Mouse (Mus musculus) lung, postnatal 25 days (tissue): ENCODE data around the gene Hdx.

Source experiments
- DNase-seq: peaks from one replicate; pipeline ENCODE4 v3.0.0; 2022; ENCODE audit warnings: low spot score

Gene Hdx

GRCm38 (mm10) chrX:111696356-111697282 lies at the start of gene Hdx:
TSS of gene Hdx (minus strand) at chrX:111697079.
- peak; percentile 68 for DNase-seq

GRCm38 (mm10) chrX:111685665-111686064 lies 11.2 kb downstream of the Hdx start:
- no peak for DNase-seq

GRCm38 (mm10) chrX:111671685-111672084 lies 25.2 kb downstream of the Hdx start:
- DNase-seq = no peak

DNA sequence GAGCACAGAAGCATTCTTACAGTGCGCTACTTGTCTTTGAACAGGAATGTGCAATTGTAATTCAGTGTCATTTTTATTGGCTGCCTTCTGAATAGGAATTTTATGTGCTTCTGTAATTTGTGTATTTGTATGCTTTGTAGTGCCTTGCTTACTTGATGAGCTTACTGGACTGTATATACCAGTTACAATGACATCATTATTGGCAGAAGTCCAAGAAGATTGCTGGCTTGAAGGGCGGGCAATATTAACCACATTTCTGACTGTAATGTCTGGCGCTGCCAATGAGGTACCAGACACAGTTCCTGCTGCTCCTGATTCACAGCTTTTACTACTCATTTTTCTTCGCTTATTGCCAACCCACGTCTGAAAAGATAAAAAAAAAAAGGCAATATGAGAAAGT lies 36.5 kb downstream of the Hdx start:
- no peak for DNase-seq

DNA sequence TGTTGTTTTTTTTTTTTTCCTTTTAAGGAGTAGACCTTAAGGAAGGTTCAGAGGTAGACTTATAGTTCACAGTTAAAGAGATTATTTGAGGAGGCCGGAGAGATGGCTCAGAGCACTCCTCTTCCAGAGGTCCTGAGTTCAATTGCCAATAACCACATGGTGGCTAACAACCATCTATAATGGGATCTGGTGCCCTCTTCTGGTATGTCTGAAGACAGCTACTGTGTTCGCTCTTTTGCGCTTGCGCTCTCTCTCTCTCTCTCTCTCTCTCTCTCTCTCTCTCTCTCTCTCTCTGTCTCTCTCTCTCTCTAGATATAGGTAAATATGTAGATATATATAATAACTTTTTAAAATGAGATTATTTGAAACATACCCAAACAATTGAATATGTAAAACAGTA lies 38.2 kb downstream of the Hdx start:
- DNase-seq = no peak

- DNase-seq = no peak
These were observed 51.9 kb downstream of the Hdx start for GRCm38 (mm10) chrX:111644945-111645344.

DNA sequence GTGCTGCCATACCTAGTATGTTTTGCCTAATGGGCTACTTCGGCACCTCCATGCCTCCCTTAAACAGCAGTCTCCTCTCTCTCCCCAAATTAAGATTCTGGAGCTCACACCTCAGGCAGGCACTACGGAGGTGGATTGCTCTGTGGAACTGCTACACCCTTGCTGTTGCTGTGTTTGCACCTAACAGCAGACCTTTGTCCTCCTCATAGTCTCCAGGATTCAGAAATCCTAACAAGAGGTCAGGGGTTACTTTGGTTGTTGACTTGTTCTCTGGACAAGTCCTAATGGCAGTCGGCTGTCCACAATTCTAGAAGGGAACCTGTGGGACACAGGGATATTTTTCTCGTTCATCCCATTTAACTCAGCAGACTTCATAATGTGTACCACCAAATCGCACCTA lies 56.3 kb downstream of the Hdx start:
- DNase-seq = no peak

GRCm38 (mm10) chrX:111597631-111598161 lies 99.2 kb downstream of the Hdx start:
- DNase-seq = no peak

- DNase-seq = no peak
These were observed 109.3 kb downstream of the Hdx start for GRCm38 (mm10) chrX:111587616-111588015.

DNA sequence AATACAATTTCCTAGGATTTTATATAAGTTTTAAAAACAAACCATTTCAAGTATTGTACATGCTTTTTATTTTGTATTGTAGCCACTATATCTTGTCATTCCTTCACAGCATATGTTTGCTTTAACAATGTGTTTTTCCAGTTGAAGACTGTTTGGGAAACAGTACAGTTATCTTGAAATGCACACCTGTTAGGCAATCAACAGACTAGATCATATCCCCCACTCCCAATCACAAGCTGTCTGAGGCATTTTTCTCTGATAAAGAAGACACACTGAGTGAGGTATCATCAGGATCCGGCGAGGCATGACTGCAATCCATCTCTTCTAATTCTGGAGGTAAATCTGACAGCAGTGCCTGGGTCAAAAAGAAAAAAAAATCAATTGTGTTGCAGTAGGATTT lies 119.8 kb downstream of the Hdx start:
- no peak for DNase-seq

DNA sequence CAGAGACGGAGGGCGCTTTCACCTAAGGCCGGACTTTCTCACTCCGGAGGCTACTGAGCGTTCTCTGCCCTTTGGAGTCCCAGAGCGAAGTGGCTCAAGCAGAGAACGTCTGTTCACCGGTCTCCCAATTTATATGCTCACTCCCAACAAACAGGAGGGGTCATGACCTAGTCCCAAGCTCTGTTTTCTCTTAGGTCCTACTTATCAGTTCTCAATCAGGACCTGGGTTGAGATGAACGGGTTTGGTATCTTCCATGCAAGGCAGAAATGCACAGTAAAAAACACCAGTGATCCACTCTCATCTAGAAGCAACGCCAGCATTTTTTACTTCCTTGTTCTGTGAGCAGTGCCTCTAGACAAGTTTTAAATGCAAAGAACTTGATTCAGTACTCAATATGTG lies 159.0 kb downstream of the Hdx start, which contains the start of gene Rps6ka6:
Gene Rps6ka6 (minus strand): TSS at position 101 of the 400 bp plus-strand sequence.
- no peak for DNase-seq
